Mouse (Mus musculus): ENCODE results near the gene Fmnl2.

The Fmnl2 gene

DNA sequence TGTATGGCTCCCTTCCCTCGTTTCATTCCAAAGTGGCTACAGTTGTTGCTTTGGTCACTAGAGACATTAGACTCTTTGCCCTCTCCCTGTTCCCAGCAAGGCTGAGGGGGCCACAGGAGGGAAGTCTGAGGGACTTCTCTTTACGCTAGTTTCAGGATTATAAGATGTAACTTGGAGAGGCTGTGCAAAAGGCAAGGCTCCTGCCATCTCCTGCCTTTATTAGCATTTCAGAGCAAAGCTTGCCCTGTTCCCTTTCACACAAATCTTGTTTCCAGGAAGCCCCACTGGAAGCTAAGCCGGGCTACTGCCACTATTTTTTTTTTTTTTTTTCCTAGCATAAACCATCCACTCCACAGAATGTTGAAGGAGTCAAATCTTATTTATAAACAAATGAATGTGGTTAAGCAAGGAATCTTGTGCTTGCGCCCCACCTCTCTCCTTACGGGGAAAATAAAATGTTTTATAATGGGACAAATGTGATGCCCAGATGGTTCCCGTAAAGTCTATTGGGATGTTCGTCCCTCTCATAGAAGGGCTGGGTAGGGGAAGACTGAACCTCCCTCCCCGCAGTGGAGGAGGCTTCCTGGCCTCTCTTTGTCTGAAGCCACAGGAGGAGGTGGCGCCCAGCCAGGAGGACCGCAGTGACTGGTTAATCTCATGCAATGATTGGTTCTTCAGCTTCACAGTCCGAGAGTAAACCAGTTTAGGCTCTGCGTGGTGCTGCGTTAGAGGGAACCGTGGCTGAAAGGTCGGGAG is 101.1 kb downstream of the Fmnl2 start:
- DNase-seq: no peak

GRCm38 (mm10) chr2:52959291-52959621 is 101.6 kb downstream of the Fmnl2 start:
- DNase-seq: no peak

DNA sequence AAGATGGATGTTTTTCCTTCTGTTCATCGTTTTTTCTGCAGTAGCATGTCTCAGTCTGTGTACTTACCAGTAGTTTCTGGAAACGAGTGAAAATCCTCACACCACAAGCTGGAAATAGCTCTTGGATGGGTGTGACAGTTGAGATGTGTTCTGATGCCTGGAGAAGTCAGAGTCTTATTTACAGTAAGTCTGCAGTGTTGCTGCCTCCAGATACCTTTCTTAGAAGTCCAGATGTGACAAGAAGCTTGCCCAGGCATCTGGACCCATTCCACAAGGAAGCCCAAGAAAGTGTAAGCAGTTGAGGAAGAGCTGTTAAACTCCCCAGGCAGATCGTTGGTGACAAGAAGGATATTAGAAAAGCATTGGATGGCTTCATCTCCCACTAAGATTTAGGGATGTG is 102.3 kb downstream of the Fmnl2 start:
- DNase-seq: no peak

- DNase-seq: no peak
Measured at GRCm38 (mm10) chr2:52960697-52961096, 103.0 kb downstream of the Fmnl2 start.

DNA sequence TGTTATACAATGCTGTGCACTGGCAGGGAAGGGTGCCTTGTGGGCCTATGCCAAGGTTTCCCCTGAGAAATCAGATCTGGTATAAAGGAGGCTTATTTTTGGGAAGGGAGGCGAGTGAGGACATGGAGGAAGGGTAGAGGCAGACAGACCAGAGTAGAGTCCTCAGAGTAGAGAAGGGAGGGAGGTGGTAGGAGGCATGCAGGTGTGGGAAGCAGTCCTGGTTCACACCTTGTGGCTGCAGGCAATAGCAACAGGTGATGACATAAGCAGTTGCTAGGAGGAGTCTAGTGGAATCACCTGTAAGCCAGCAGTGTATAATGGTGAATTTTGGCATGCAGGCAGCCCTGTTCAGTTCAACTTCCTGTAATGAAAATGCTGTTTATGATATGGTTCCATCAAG is 105.8 kb downstream of the Fmnl2 start:
- DNase-seq: no peak

DNA sequence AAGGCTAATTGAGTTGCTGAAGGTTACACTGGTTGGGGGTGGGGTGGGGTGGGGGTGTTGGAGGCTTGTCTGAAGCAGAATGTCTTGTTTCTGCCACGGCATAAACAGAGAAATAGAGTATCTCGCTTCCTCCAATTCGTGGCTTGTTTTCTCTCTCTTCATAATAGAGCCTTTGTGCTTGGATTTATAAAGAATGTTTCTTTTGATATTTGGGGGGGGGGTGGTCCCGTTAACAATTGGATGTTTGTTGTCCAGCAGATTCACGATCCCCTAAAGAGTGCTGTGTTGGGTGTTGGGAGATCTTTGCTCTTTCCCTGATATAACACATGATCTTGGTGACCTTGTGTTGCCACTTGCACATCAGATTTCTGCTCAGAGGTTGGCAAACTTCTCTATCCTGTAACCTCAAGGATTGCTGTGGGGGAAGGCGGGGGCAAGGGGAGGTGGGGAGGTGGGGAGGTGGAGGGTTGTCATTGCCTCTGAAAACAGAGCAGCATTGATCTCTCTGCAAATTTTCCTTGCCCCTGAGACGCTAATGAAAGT is 106.8 kb downstream of the Fmnl2 start:
- DNase-seq: no peak

DNA sequence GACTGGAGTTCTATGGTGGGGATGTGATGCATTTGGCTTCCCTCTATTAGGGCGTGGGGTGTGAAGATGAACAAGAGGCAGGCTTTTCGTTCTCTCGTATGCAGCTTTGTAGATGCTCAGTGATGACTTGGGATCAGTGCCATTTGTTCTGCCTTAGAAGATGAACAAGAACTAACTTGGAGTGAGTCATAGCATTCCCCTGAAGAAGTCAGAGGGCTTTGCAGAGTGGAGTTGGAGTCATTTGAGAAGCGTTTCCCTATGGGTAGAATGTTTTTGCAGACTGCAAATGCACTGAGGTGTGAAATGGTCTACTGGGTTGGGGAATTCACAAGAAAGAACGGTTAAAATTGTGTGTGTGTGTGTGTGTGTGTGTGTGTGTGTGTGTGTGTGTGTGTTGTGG is 108.6 kb downstream of the Fmnl2 start:
- no peak for DNase-seq

- DNase-seq: no peak
Measured at GRCm38 (mm10) chr2:52966820-52967460, 109.3 kb downstream of the Fmnl2 start.

GRCm38 (mm10) chr2:52967461-52967823 is 109.8 kb downstream of the Fmnl2 start:
- no peak for DNase-seq

DNA sequence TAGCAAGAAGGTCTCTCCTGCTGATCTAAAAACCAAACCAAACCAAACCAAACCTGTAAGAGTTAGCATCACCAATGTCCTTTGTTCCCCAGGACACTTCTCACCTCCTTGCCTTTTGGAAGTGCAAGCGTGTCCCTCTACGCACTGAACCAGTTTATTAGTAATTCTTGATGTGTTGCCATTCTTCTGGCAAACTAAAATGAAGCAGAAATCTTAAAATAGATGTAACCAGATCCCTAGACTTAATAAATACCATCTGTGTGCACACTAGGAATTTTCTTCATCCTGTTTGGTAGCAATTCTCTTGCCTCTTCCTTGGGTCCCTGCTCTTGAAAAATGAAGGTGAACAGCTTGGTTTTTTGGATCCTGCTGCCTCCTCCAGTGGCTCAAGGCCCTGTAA is 111.2 kb downstream of the Fmnl2 start:
- no peak for DNase-seq

DNA sequence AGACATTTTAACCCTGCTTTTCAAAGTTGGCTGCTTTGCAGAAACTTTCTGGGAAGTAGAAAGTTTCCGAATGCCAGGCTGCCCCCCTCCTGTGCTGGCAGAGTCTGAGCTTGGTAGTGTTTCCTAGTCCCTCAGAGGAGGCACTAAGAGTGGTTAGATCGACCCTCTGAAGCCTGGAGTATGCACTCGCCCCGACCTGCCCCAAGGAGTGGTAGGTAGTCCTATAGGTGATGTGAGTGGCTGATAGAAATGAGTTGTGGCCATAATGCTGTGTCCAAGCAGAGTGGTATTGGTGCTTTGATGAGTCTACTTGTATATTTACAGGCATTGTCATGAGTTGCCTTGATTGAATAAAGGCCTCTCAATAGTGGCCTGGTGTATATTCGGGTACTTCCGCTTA is 116.4 kb downstream of the Fmnl2 start:
- DNase-seq: no peak

- DNase-seq: no peak
Measured at GRCm38 (mm10) chr2:52974776-52975175, 117.1 kb downstream of the Fmnl2 start.

GRCm38 (mm10) chr2:52977921-52978675 is 120.4 kb downstream of the Fmnl2 start:
- no peak for DNase-seq

- no peak for DNase-seq
Measured at GRCm38 (mm10) chr2:52978796-52979195, 121.1 kb downstream of the Fmnl2 start.

- DNase-seq: peak; percentile 15
Measured at GRCm38 (mm10) chr2:52979280-52979763, 121.7 kb downstream of the Fmnl2 start.

- DNase-seq: no peak
Measured at GRCm38 (mm10) chr2:52981126-52981525, 123.5 kb downstream of the Fmnl2 start.

DNA sequence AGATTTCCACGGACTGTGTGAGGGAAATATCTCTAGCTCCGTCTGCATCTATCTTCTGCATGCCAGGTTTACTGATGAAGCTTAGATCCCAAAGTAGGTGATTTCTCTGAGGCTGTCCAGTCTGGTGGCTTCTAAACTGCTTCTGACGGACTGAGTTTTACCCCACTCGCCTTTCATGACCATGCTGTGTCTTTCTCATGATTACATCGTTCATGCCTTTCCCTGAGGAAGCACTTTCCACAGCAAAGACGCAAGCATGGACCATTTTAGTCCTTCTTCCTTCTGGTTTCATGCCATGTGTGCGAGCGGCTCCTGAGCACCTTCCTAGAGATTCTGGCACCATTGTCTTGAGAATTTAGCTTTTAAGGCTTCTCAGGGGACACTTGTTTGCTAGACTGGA is 123.9 kb downstream of the Fmnl2 start:
- DNase-seq: no peak

DNA sequence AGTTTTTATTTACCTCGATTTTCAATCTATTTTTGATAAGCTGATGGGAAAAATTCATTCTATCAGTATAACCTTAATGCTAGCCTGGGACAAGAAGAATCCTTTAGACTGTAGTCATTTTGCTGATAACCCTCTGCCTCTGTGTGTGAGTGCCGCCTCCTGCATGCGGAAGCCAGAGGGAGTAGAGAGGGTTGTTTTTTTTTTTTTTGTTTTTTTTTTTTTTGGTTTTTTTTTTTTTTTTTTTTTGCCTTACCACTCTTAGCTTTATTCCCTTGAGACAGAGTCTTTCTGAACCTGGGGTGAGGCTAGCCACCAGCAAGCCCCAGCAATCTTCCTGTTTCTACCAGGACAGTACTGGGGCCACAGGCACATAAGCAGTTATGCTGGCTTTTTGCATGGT is 124.8 kb downstream of the Fmnl2 start:
- no peak for DNase-seq

GRCm38 (mm10) chr2:52984556-52984955 is 126.9 kb downstream of the Fmnl2 start:
- no peak for DNase-seq

GRCm38 (mm10) chr2:52985167-52985566 is 127.5 kb downstream of the Fmnl2 start:
- no peak for DNase-seq

DNA sequence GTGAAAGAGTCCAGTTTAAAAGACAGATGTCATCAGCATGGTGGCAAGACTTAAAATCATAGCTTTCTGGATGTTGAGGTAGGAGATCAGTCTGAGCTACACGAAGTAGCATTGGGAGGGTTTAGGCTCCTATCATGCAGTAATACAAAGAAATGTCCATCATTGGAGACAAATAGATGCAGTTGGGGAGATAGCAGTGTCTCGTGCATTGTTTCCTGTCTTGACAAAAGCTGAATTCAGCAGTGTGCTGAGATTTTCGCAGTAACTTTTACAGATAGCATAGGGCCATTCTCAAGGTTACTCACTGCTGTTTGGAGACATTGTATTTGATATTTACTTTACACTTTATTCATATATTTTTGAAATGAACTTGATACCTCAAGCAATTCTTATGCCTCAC is 128.7 kb downstream of the Fmnl2 start:
- no peak for DNase-seq

DNA sequence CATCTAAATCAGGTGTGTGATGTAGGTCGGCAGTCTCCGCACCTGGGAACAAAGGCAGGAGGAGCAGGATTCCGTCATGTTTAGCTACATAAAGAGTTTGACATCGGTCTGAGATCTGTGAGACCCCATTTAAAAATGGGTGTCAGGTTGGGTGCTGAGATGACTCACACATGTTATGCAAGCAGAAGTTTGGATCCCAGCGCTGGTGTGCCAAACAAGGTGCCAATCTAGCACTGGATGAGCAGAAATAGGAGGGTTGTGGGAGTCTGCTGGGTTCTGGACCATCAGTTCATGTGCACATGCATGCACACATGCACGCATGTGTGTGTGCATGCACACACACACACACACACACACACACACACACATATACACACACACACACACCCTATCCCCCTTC is 129.4 kb downstream of the Fmnl2 start:
- no peak for DNase-seq

DNA sequence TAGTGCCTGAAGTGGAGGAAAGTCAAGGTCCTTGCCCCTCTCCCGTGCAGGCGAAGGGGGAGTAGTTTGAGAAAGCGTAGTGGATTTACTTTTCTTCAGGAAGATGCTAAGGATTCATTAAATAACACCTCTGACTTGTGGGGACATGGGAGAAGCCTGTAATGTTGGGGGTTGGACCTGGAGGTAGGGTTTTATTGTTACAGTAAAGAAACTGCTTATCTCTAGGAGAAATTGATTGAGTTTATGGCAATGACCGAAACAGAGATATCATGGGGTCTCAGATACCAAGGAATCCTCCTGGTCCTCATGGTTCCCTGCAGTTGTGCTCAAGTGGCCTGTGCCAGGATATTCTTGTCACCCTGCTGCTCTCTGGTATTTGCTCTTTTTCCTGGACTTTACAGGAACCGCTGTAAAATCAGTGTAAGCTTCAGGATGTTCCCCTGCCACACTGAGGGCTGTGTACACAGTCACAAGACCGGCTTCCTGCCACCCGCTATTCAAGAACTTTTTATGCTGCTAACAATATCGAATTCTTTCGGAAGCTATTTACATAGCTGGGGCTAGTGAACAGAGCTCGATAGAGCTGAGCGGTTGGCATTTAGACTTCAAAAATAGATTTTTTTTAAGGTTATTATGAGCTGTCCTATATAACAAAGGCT is 130.1 kb downstream of the Fmnl2 start:
- DNase-seq: no peak
